Mouse (Mus musculus): ENCODE results near the gene Rin3.

Rin3 gene

DNA sequence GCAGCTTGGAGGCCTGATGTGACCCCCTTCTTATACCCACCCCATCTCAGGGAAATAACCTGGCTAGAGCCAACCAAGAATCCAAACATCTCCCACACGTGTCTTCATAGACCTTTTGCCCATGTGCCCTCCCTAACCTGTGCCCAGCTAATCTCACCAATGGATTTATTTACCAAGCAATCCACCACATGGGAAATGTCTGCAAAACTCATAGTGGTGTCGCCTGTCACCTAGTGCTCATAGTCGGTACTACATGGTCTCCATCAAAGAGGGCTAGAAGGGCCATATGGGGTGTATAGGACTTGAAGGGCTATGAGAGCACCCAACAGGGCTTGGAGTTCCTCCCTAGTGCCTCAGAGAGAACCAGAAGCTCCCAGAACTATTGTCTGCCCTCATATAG lies 102.0 kb downstream of the Rin3 start:
- DNase-seq = peak; percentile 63

- DNase-seq = peak; percentile 87
Observed at GRCm38 (mm10) chr12:102387219-102387917, 104.5 kb downstream of the Rin3 start.

DNA sequence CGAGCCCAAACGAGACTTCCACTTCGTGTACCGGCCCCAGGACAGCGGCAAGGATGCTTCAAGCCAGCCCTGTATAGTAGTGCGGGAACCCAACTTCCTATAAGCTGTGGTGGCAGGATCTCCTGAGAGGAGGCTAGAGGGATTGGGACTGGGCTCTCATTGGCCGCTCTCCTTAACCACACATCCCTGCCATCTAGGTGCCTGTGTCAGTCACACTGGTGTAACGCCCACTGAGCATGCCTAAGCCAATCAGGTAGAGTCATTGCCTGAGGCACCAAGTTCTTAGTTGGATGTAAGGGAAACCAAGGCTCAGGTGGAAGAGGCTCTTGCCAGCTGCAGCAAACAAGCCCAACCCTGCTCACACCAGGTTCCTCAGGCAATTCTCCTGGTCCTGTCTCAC lies 107.2 kb downstream of the Rin3 start:
- DNase-seq = no peak

DNA sequence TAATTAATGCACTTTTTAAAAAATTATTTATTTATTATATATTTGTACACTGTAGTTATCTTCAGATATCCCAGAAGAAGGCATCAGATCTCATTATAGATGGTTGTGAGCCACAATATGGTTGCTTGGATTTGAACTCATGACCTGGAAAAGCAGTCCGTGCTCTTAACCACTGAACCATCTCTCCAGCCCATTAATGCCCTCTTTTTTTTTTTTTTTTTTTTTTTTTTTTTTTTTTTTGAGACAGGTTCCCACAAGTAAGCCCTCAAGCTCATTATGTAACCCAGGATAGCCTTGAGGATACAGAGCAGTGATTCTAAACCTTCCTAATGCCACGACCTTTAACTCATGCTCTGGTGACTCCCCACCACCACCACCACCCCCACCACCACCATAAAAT lies 108.3 kb downstream of the Rin3 start:
- DNase-seq = no peak

GRCm38 (mm10) chr12:102391982-102392381 lies 109.1 kb downstream of the Rin3 start:
- DNase-seq = peak; percentile 57

- DNase-seq = no peak
Observed at GRCm38 (mm10) chr12:102394496-102394895, 111.6 kb downstream of the Rin3 start.

GRCm38 (mm10) chr12:102395537-102395936 lies 112.7 kb downstream of the Rin3 start:
- DNase-seq = no peak

GRCm38 (mm10) chr12:102395998-102396991 lies 113.4 kb downstream of the Rin3 start:
- DNase-seq = no peak

- DNase-seq = no peak
Observed at GRCm38 (mm10) chr12:102398588-102398987, 115.7 kb downstream of the Rin3 start.

DNA sequence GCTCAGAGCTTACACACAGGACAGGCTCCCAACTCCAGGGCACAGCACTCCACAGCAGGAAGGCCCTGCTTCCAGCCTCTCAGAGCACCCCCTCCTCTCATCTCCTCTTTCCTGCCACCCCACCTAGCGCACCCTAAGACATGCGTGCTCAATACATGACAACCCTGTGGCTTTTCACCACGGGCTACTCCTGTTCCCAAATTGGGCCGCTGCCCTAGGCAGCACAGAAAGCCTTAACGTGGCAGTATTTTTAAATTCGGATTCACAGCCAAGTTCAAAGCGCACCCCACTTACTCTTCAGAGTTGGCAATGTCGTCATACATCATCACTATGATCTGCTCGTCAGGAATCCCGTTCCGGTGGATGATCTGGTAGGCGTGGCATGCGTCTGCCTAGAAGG lies 130.3 kb downstream of the Rin3 start:
- DNase-seq = no peak

DNA sequence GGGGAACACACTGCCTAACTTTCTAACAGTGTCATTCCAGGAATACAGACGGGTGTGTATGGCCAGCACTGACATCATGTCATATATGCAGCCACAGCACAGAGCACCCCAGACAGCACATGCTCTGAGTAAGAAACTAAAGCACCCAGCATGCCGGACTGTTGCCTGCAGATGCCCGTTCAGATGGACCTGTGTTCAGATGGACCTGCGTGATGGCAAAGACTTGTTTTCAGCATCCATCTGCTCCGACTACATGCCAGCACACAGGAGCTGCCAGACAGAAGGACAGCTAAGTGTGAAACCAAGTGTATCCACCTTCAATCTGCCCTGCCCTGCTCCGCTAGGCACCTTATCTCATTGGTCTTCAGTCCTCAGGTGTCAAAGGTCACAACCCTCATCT lies 131.8 kb downstream of the Rin3 start:
- DNase-seq = no peak

DNA sequence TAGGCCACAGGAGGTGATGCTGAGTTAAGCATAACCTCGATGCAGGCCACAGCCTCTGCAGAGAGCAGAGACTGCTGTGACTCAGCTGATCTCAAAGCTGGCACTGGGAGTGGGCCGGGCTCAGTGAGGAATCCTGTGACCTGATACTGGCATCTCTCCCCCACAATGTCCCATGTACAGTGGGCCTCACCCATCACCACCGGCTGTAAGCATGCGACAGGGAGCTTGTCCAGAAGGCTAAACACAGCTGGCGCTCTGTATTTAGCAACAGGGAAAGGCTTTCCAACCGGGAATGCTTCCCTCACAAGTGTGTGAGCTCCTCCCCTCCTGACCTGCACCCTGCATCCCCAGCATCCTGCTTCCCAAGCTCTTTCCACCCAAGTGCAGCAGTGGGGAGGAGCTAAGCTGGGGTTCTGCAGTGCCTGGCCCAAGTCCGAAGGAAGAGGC lies 133.6 kb downstream of the Rin3 start:
- peak; percentile 44 for DNase-seq

GRCm38 (mm10) chr12:102416955-102417510 lies 134.2 kb downstream of the Rin3 start:
- DNase-seq = no peak

- DNase-seq = no peak
Observed at GRCm38 (mm10) chr12:102417701-102418100, 134.9 kb downstream of the Rin3 start.

DNA sequence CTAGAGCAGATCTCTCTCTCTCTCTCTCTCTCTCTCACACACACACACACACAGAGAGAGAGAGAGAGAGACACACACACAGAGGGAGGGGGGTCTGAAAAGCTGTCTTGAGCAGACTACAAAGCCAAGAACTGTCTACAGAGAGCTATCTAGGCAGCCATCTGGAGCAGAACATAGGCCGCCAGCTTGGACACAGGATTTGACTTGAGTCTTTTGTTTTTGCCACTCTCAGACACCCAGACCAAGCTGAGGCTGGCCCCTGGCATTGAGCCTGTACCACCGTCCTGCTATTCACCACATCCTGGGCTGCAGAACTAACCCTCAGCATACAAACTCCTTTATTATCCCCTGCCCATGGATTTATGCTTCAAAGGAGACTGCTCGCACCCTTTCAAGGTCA lies 136.7 kb downstream of the Rin3 start:
- no peak for DNase-seq

DNA sequence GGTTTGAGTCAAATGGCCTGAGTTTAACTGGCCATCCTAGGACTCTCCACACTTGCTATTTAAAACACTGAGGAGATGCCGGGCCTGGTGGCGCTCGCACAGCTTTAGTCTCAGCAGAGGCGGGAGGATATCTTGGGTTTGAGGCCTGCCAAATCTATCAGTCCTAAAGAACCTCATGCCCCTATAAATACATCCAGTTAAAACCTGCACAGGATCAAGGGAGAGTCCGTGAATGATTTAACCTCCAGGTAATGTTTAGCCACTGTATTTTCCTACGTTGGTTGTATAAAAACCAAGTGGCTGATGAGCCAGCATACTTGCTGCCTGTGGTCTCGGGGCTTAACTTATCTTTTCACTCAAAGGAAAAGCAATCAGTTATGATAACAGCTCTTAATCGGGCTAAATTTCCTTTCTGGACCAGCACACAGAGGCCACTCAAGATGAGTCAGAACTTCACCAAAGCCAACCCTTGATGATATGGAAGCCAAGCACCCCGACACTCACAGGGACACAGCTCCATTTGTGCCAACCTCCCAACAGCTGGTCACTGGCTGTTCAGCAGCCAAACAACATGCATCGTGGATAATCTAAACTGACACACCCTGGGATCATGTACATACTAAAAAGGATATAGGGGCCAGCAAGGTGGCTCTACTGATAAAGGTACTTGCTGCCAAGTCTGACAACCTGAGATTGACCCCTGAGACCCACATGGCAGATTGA lies 137.5 kb downstream of the Rin3 start:
- no peak for DNase-seq

GRCm38 (mm10) chr12:102422065-102422464 lies 139.2 kb downstream of the Rin3 start:
- DNase-seq = peak; percentile 74

DNA sequence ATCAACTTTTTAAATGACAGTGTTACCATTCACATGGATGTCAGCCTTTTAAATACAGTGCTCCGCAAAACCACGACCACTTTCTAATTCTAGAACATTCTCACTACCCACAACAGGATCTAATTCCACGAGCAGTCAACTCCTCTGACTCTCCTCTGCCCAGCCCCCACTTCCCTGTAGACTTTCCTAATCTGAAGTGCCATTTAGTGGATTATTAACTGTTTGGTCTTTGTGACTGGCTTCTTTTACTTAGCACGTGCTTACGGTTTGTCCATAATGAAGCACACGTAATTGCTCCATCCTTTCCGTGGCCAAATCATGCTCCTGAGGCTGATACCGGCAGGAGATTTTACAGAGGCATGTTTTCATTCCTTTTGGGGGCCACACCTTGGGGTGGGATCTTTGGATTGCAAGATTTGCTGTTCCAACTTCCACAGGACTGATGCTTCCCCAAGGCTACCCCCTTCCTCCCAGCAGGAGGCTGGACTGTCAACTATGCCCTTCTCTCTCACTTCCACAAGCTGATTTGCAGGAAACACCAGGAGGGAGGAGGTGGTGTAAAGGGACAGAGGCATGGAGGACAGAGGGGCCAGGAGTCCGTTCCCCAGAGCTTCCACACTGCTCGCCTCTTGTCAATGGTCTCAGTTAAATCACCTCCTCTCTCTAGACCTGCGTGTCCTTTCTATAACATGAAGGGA lies 139.9 kb downstream of the Rin3 start:
- no peak for DNase-seq

DNA sequence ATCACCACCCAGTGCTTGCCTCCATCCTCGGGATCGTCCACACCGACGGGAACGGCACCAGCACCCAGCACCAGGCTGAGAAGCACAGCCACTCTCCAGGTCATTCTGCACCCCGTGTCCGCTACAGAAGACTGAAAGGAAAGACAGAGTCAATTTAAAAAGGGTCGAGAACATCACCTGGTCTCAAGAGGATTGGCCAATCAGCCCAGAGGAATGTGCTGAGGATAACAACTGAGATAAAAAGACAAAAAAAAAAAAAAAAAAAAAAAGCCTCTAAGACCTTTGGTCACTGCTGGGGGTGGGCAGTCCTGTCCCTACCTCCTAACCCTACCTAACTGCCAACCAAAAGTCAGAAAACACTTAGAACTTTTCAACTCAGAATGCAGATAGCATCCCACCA lies 140.8 kb downstream of the Rin3 start:
- DNase-seq = no peak

DNA sequence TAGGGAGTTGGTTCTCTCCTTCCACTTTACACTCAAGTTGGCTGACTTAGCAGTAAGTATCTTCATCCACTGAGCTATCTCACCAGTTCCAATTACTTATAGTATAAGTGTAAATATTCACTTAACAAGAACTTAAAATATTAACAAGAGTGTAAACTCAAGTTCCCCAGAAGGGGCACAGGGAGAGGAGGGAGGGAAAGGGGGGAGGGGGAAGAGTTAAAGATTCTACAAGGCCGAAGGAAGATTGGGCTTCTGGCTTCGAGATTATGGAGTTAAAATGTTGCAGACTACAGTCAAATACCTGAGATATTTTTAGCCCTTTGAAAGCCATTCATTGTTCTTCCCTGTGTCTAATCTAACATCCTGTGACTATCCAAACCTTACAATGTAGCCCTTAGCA lies 141.6 kb downstream of the Rin3 start:
- DNase-seq = no peak

DNA sequence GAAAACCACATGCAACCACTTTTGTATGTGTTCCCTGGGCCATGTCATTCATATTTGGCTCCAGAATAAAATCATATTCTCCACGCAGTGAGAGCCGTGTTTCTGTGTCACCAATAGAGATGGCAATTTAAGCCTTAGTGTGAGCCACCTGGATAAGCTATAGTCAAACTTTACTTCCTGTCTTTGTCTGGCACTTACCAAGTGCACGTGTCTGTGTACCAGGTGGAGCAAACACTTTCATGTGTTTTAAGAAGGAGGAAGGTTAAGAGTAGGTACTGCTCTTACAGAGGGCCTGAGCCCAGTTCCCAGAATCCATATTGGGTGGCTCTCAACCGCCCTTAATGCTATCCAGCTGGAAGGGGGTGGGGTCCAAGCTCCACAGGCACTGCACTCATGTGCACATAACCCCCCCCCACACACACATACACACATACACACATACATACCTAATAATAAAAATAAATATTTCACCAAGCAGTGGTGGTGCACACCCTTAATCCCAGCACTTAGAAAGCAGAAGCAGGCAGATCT lies 142.3 kb downstream of the Rin3 start:
- DNase-seq = no peak

- no peak for DNase-seq
Observed at GRCm38 (mm10) chr12:102426285-102426684, 143.4 kb downstream of the Rin3 start.
